Mouse (Mus musculus): ENCODE results near the gene Mgme1. TPM values are rescaled to one million over a fixed set of nuclear protein-coding genes. Genes with fewer than 3 reads are reported as not detected.

Gene Mgme1
- polyA plus RNA-seq, 1 experiment from 2014 or later: 21.6 TPM

Other genes starting within 250 kb of the Mgme1 start
- not detected in 2 replicates for gene Banf2, start 237.6 kb upstream of the Mgme1 start, polyA plus RNA-seq (2014; fragmentation: Nextera tagmentation; extraction: Ambion mirVana)
- 139 and 141 TPM in 2 replicates for gene Snx5, start 243 bp downstream of the Mgme1 start, polyA plus RNA-seq (2014; fragmentation: Nextera tagmentation; extraction: Ambion mirVana)
- gene Ovol2, start 61.5 kb downstream of the Mgme1 start, polyA plus RNA-seq (2014; fragmentation: Nextera tagmentation; extraction: Ambion mirVana): 0.53 and 0.55 TPM in 2 replicates
- gene Kat14, start 98.3 kb downstream of the Mgme1 start, polyA plus RNA-seq (2014; fragmentation: Nextera tagmentation; extraction: Ambion mirVana): 43.9 and 47.8 TPM in 2 replicates
- 1.7 TPM in 1 of 2 replicates, not detected in the other for gene Pet117, start 98.3 kb downstream of the Mgme1 start, polyA plus RNA-seq (2014; fragmentation: Nextera tagmentation; extraction: Ambion mirVana)

Data from limb, embryonic 11.5 days (tissue).